Mouse (Mus musculus): ENCODE measurements around the gene Vmn2r41.
"Not testable (repeated sequence)": the region's sequence is repeated elsewhere in the genome, so short reads cannot be mapped to it uniquely, and the experiment has no call there.

The Vmn2r41 gene

GRCm38 (mm10) chr7:8161554-8161953 lies at the start of gene Vmn2r41:
Gene Vmn2r41, minus strand, starts transcription at chr7:8161654.
- DNase-seq: not testable (repeated sequence)

- not testable (repeated sequence) for DNase-seq
Measured at GRCm38 (mm10) chr7:8200220-8200619, 38.8 kb upstream of the Vmn2r41 start, which contains the start of gene Vmn2r42. Gene Vmn2r42, minus strand, starts transcription at chr7:8200320.

GRCm38 (mm10) chr7:8092871-8093270 lies 68.6 kb downstream of the Vmn2r41 start:
- not testable (repeated sequence) for DNase-seq
